Mouse (Mus musculus) regulatory T cell (primary cell): ENCODE measurements around the gene Slc44a5.
"Not testable (repeated sequence)": the region's sequence is repeated elsewhere in the genome, so short reads cannot be mapped to it uniquely, and the experiment has no call there.

Experiments used
- in situ Hi-C: fragments of 300-600 bp; cut with MboI, MseI; formaldehyde crosslinking; loops from one replicate; pipeline ENCODE4 v1.15.1; 2025; ENCODE audit warnings: high pct_unique_total_duplicates

Slc44a5 gene

GRCm38 (mm10) chr3:154153541-154153940, 180.3 kb downstream of the Slc44a5 start:
- in situ Hi-C loops = not testable (repeated sequence)

GRCm38 (mm10) chr3:154165882-154166281, 192.6 kb downstream of the Slc44a5 start:
- in situ Hi-C loops = no loop called here

- in situ Hi-C loops = no loop called here
Observed at GRCm38 (mm10) chr3:154171881-154172592, 198.8 kb downstream of the Slc44a5 start.

GRCm38 (mm10) chr3:154172593-154172965, 199.3 kb downstream of the Slc44a5 start:
- in situ Hi-C loops = no loop called here

GRCm38 (mm10) chr3:154173556-154173955, 200.3 kb downstream of the Slc44a5 start:
- in situ Hi-C loops = no loop called here

GRCm38 (mm10) chr3:154174031-154174430, 200.8 kb downstream of the Slc44a5 start:
- in situ Hi-C loops = no loop called here

GRCm38 (mm10) chr3:154174766-154175165, 201.5 kb downstream of the Slc44a5 start:
- in situ Hi-C loops = no loop called here

GRCm38 (mm10) chr3:154177665-154178305, 204.5 kb downstream of the Slc44a5 start:
- in situ Hi-C loops = no loop called here

- in situ Hi-C loops = no loop called here
Observed at GRCm38 (mm10) chr3:154179423-154179920, 206.2 kb downstream of the Slc44a5 start.

- in situ Hi-C loops = no loop called here
Observed at GRCm38 (mm10) chr3:154182987-154183386, 209.8 kb downstream of the Slc44a5 start.

GRCm38 (mm10) chr3:154183957-154184356, 210.7 kb downstream of the Slc44a5 start:
- in situ Hi-C loops = no loop called here

GRCm38 (mm10) chr3:154188668-154189067, 215.4 kb downstream of the Slc44a5 start:
- in situ Hi-C loops = no loop called here

- in situ Hi-C loops = no loop called here
Observed at GRCm38 (mm10) chr3:154192328-154193030, 219.2 kb downstream of the Slc44a5 start.

GRCm38 (mm10) chr3:154193189-154193840, 220.1 kb downstream of the Slc44a5 start:
- in situ Hi-C loops = no loop called here

- in situ Hi-C loops = no loop called here
Observed at GRCm38 (mm10) chr3:154200422-154200828, 227.2 kb downstream of the Slc44a5 start.

GRCm38 (mm10) chr3:154201796-154202195, 228.6 kb downstream of the Slc44a5 start:
- in situ Hi-C loops = no loop called here

- in situ Hi-C loops = no loop called here
Observed at GRCm38 (mm10) chr3:154202383-154202782, 229.1 kb downstream of the Slc44a5 start.

- in situ Hi-C loops = no loop called here
Observed at GRCm38 (mm10) chr3:154208479-154208878, 235.2 kb downstream of the Slc44a5 start.

- in situ Hi-C loops = no loop called here
Observed at GRCm38 (mm10) chr3:154209201-154209754, 236.0 kb downstream of the Slc44a5 start.

- in situ Hi-C loops = no loop called here
Observed at GRCm38 (mm10) chr3:154209776-154210430, 236.7 kb downstream of the Slc44a5 start.

- in situ Hi-C loops = no loop called here
Observed at GRCm38 (mm10) chr3:154210431-154211055, 237.3 kb downstream of the Slc44a5 start.
